Mouse (Mus musculus) c-Kit-negative CD71-positive TER-119-positive erythroid progenitor cells, embryonic 14.5 days (primary cell): Measurements from ENCODE around the gene Fhl5.
A peak's percentile ranks its signal among the peaks of the same experiment; 100 is the strongest.
"Not testable (repeated sequence)": the region's sequence is repeated elsewhere in the genome, so short reads cannot be mapped to it uniquely, and the experiment has no call there.

Experiments
- DNase-seq: peaks from one replicate; pipeline ENCODE4 v3.0.0-alpha.2; 2013; ENCODE audit warnings: low read depth, low spot score

Gene Fhl5

GRCm38 (mm10) chr4:25242776-25243175 lies at the start of gene Fhl5:
TSS of gene Fhl5 (minus strand) at chr4:25242876.
- DNase-seq: no peak

GRCm38 (mm10) chr4:25285002-25285401 lies 42.3 kb upstream of the Fhl5 start:
- DNase-seq: not testable (repeated sequence)

GRCm38 (mm10) chr4:25281671-25282038 lies 39.0 kb upstream of the Fhl5 start, which contains the start of gene Ufl1:
TSS of gene Ufl1 (minus strand) at chr4:25281821.
- peak; percentile 69 for DNase-seq

- no peak for DNase-seq
Observed at GRCm38 (mm10) chr4:25280938-25281670, 38.4 kb upstream of the Fhl5 start.

- DNase-seq: no peak
Observed at GRCm38 (mm10) chr4:25272861-25273627, 30.4 kb upstream of the Fhl5 start.

- no peak for DNase-seq
Observed at GRCm38 (mm10) chr4:25271926-25272325, 29.2 kb upstream of the Fhl5 start.

GRCm38 (mm10) chr4:25267144-25267543 lies 24.5 kb upstream of the Fhl5 start:
- DNase-seq: no peak

- DNase-seq: no peak
Observed at GRCm38 (mm10) chr4:25257822-25258398, 15.2 kb upstream of the Fhl5 start.

GRCm38 (mm10) chr4:25235663-25236062 lies 7.0 kb downstream of the Fhl5 start:
- not testable (repeated sequence) for DNase-seq

- not testable (repeated sequence) for DNase-seq
Observed at GRCm38 (mm10) chr4:25233767-25234166, 8.9 kb downstream of the Fhl5 start.

- no peak for DNase-seq
Observed at GRCm38 (mm10) chr4:25232546-25232945, 10.1 kb downstream of the Fhl5 start.

GRCm38 (mm10) chr4:25227527-25227926 lies 15.1 kb downstream of the Fhl5 start:
- DNase-seq: no peak

GRCm38 (mm10) chr4:25221927-25222326 lies 20.7 kb downstream of the Fhl5 start:
- no peak for DNase-seq

- DNase-seq: no peak
Observed at GRCm38 (mm10) chr4:25213451-25213850, 29.2 kb downstream of the Fhl5 start.

GRCm38 (mm10) chr4:25206166-25206565 lies 36.5 kb downstream of the Fhl5 start:
- no peak for DNase-seq

- no peak for DNase-seq
Observed at GRCm38 (mm10) chr4:25197310-25197709, 45.4 kb downstream of the Fhl5 start.

GRCm38 (mm10) chr4:25179617-25180208 lies 63.0 kb downstream of the Fhl5 start:
- no peak for DNase-seq
